Mouse (Mus musculus) midbrain, embryonic 15.5 days (tissue): Measurements from ENCODE around the gene Phactr3. TPM values are rescaled to one million over a fixed set of nuclear protein-coding genes. Genes with fewer than 3 reads are reported as not detected.

Experiments
- ATAC-seq: fragments of 200-750 bp; cut with Nextera tagmentation; replicated peaks from 2 replicates; pipeline ENCODE4 v1.8.0; 2017; ENCODE audit warnings: moderate TSS enrichment
- H3K27ac ChIP-seq: fragments of 300-500 bp; sonication (generic); 2 replicates; pipeline ENCODE4 v1.5.1; 2015; ENCODE audit warnings: mild to moderate bottlenecking, inconsistent platforms
- H3K27me3 ChIP-seq: fragments of 300-500 bp; sonication (generic); replicated peaks from 2 replicates; pipeline ENCODE4 v1.6.1; 2015; ENCODE audit warnings: inconsistent platforms
- H3K36me3 ChIP-seq: fragments of 300-500 bp; sonication (generic); replicated peaks from 2 replicates; pipeline ENCODE4 v1.6.1; 2015; ENCODE audit warnings: inconsistent platforms
- H3K4me1 ChIP-seq: fragments of 300-500 bp; sonication (generic); 2 replicates; pipeline ENCODE4 v1.6.1; 2015; ENCODE audit warnings: inconsistent platforms
- H3K4me2 ChIP-seq: fragments of 300-500 bp; sonication (generic); 2 replicates; pipeline ENCODE4 v1.6.1; 2015; ENCODE audit warnings: inconsistent platforms, mild to moderate bottlenecking, moderate library complexity
- H3K4me3 ChIP-seq: fragments of 300-500 bp; sonication (generic); 2 replicates; pipeline ENCODE4 v1.5.1; 2015; ENCODE audit warnings: mild to moderate bottlenecking, inconsistent platforms
- H3K9ac ChIP-seq: fragments of 300-500 bp; sonication (generic); 2 replicates; pipeline ENCODE4 v1.6.1; 2015; ENCODE audit warnings: mild to moderate bottlenecking, inconsistent platforms
- H3K9me3 ChIP-seq: fragments of 300-500 bp; sonication (generic); 2 replicates; pipeline ENCODE4 v1.6.1; 2016; ENCODE audit warnings: inconsistent platforms
- WGBS: fragments of 180-500 bp; shearing (Covaris S2); methylation state at CpG from one replicate; pipeline ENCODE4 v1.1.7; 2015; ENCODE audit warnings: mixed read lengths; 5-methylcytosine and 5-hydroxymethylcytosine counted together
- polyA plus RNA-seq: library from polyadenylated mRNA; unstranded; fragments of >200 nt; fragmentation: Nextera tagmentation; extraction: Ambion mirVana; gene quantifications from 2 replicates; pipeline ENCODE4 v1.2.1, GENCODE M21; 2015

Phactr3 gene
- polyA plus RNA-seq, 1 experiment from 2014 or later = 66.3 TPM

DNA sequence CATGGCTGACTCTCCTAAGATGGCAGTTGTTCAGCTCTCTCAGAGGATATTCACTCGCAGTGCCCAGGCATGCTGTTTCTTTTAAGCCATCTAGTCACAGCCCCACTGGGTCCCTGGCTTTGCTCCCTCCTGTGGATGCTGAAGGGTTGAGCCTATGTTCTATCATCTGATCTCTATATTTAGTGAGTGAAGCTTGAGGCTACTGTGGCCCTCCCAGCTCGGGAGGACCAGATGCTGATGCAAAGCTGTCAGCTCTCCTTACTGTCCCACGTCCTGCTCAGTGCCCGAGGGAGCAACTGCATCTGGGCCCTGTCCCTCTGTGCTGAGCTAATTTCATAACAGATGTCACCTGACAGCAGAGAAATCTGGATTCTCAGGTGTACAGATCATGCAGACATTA lies 153.6 kb downstream of the Phactr3 start:
- no peaks in the 10 kb centered on the region for H3K9me3 ChIP-seq
- 0 out of 2 replicates have a peak, but pooled peaks have one; percentile 25 for ATAC-seq
- no peak overlapping the region for H3K27ac ChIP-seq
- H3K36me3 ChIP-seq = no peaks in the 10 kb centered on the region
- H3K9ac ChIP-seq = no peak overlapping the region
- WGBS = 62% methylated on average over 4 of the region's 4 CpGs
- H3K4me2 ChIP-seq = no peak overlapping the region
- no peak overlapping the region for H3K4me3 ChIP-seq
- no peaks in the 10 kb centered on the region for H3K27me3 ChIP-seq
- 0 out of 2 replicates have a peak, but pooled peaks cover 5% of the 10 kb centered on the region for H3K4me1 ChIP-seq

DNA sequence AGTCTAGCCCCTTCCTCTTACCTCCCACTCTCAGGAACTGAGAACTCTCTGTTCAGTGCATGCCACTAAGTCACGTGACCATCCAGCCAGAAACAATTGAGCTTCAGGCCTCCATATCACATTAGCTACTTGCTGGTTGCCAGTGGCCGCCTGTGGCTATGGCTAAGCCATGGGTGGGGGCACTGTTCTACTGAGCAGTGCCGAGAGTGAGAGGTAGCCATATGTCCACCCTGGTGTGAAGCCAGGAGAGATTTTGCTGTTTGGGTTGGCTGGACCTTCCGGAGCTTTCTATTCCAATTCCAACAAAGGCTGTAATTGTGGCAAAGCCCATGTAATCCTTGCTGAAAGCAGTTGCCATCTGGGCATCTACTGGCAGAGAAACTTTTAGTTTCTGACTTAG lies 155.4 kb downstream of the Phactr3 start:
- H3K27ac ChIP-seq = no peak overlapping the region
- no peaks in the 10 kb centered on the region for H3K27me3 ChIP-seq
- peaks cover 5% of the 10 kb centered on the region; the same call in 1 of the 2 replicates for H3K36me3 ChIP-seq
- no peaks in the 10 kb centered on the region for H3K9me3 ChIP-seq
- H3K4me3 ChIP-seq = no peak overlapping the region
- ATAC-seq = no peak
- WGBS = 67% methylated on average over 4 of the region's 4 CpGs
- H3K4me1 ChIP-seq = 0 out of 2 replicates have a peak, but pooled peaks cover 5% of the 10 kb centered on the region
- no peak overlapping the region for H3K4me2 ChIP-seq
- no peak overlapping the region for H3K9ac ChIP-seq

DNA sequence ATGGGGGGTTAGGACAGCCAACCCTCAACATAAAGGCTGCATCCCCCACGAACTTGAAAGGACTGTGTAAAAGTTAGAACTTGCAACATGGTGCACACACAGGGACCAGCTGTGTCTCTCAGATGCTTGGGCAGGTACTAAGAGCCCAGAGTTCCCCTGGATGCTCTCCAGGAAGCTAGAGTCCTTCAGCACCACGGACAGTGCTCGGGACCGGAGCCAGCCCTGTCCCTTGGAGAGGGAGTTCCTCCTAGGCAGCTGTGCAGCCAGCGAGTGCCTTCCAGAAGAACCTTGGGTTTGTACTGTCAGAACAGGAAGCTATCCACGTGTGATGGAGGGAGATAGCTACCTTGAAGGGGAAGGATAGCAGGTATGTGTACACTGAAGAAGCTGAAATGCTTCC lies 158.4 kb downstream of the Phactr3 start:
- Histone ChIP-seq H3K9ac (no peak overlapping the region), H3K4me3 (no peak overlapping the region), H3K4me1 (0 out of 2 replicates have a peak, but pooled peaks cover 5% of the 10 kb centered on the region), H3K27me3 (no peaks in the 10 kb centered on the region), H3K9me3 (no peaks in the 10 kb centered on the region), H3K36me3 (peaks cover 18% of the 10 kb centered on the region), H3K4me2 (no peak overlapping the region), H3K27ac (no peak overlapping the region)
- WGBS = 12% methylated on average over 6 of the region's 6 CpGs
- ATAC-seq = no peak

DNA sequence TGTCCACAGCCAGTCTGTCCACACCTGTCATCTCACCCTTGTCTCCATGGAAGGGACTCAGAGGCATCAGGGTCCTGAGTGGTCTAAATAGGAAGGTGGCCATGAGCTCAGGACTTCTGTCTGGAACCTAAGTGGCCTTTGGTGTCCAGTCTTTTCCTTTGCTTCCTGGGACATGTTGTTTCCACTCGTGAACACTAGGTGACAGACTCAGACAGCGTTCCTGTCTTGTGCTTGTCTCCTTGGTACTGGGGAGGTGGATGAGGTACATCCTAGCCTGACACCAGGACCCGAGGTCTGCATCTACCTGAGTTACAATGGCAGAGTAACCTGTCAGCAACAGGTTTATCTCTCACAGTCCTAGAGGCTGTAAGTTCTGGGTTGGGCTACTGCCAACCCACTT lies 162.4 kb downstream of the Phactr3 start:
- Histone ChIP-seq H3K27me3 (no peaks in the 10 kb centered on the region), H3K9me3 (no peaks in the 10 kb centered on the region), H3K9ac (no peak overlapping the region), H3K27ac (no peak overlapping the region), H3K36me3 (peaks cover 21% of the 10 kb centered on the region), H3K4me1 (no peaks in the 10 kb centered on the region), H3K4me3 (no peak overlapping the region), H3K4me2 (no peak overlapping the region)
- WGBS = 59% methylated on average over 3 of the region's 3 CpGs
- ATAC-seq = no peak

DNA sequence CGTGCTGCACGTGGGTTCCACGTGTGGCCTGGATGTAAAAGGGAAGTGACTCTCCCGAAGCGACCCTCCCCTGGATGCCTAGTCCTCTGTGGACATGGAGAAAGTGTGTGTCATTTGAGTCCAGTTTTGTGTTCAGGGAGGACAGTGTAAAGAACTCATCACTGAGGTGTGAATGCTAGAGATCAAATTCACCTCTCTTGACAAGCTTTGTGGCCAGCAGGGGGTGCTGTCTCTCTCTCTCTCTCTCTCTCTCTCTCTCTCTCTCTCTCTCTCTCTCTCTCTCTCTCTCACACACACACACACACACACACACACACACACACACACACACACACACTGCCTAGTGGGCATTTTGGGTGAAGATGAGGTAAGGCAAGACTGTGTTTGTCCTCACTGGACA lies 168.5 kb downstream of the Phactr3 start:
- Histone ChIP-seq H3K27me3 (no peaks in the 10 kb centered on the region), H3K36me3 (peaks cover 3% of the 10 kb centered on the region; the same call in 1 of the 2 replicates), H3K9ac (no peak overlapping the region), H3K4me2 (no peak overlapping the region), H3K4me1 (no peaks in the 10 kb centered on the region), H3K4me3 (no peak overlapping the region), H3K27ac (no peak overlapping the region), H3K9me3 (no peaks in the 10 kb centered on the region)
- ATAC-seq = no peak
- 85% methylated on average over 5 of the region's 5 CpGs for WGBS

DNA sequence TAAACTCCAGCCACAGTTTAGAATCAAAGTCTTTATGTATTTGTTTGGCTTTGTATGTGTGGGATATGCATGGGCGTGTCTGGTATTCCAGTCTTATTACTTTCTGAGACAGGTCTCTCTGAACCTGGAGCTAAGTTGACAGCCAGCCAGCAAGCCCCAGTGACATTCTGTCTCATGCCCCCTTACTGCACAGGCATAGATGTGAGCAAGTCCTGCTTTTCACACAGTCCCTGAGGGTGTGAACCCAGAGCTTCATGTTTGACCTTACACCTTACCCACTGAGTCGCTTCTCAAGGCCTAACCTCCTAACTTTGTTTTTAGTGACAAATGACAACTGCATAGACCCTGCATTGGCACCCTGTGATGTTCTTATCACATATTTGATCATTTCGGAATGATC lies 169.9 kb downstream of the Phactr3 start:
- Histone ChIP-seq H3K36me3 (no peaks in the 10 kb centered on the region; the same call in 1 of the 2 replicates), H3K4me1 (no peaks in the 10 kb centered on the region), H3K4me2 (no peak overlapping the region), H3K4me3 (no peak overlapping the region), H3K9ac (no peak overlapping the region), H3K27me3 (no peaks in the 10 kb centered on the region), H3K9me3 (no peaks in the 10 kb centered on the region), H3K27ac (no peak overlapping the region)
- ATAC-seq = no peak
- 91% methylated on average over 3 of the region's 3 CpGs for WGBS

DNA sequence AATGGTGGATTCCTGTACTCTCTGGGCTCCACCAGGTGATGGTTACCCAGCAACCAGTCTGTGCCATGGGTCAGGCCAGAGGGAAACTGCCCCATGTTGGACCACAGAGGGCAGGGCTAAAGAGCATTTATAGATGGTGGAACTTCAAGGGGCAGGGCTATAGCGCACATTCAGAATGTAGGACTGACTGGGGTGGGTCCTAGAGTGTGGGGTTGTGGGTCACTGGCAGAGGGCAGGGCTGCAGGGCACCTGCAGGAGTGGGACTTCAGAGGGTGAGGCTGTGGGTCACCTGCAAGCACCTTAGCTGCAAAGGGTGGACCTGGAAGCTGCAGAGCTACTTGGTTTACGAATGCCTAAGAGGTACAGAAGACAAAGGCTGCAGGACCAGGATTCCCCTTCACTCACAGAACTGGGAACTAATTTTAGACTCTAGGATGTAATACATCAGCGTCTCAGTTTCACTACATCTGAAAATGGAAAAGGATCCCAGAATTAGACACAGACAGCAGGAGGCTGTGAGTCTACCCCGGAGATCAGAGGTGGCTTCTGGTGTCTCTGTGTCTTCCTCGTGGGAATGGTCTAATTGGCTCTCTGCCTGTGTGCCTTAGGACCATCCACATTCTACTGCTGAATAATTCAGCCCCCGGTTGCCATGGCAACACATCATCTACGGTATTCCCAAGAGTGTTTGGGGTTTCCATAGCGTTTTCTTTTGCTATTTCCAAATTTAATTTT lies 184.8 kb downstream of the Phactr3 start:
- Histone ChIP-seq H3K9me3 (no peaks in the 10 kb centered on the region), H3K4me1 (peaks cover 48% of the 10 kb centered on the region), H3K36me3 (no peaks in the 10 kb centered on the region), H3K27ac (peak overlapping the region; percentile 94), H3K9ac (0 out of 2 replicates have a peak overlapping the region, but pooled peaks have one; percentile 9), H3K4me2 (peak overlapping the region; percentile 10; the same call in 1 of the 2 replicates), H3K27me3 (no peaks in the 10 kb centered on the region), H3K4me3 (no peak overlapping the region)
- peak; percentile 92 for ATAC-seq
- 28% methylated on average over 8 of the region's 8 CpGs for WGBS

DNA sequence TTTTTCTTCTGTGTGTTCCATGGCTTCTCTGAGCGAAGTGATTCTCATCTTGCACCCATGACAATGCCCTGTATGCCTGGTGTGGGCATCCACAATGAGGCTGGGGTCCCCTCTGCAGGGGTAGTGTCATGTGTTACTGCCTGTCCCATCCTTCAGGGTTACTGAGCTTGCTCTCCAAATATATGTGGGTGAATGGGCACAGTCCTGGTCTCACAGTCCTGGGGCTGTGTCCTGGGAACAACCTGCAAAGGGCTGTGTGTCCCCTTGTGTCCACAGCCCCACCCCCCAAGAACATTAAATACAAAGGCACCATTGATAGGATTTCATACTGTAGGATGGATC lies 185.4 kb downstream of the Phactr3 start:
- no peaks in the 10 kb centered on the region for H3K27me3 ChIP-seq
- 14% methylated on average over 1 of the region's 1 CpGs for WGBS
- H3K36me3 ChIP-seq = no peaks in the 10 kb centered on the region
- H3K4me1 ChIP-seq = peaks cover 48% of the 10 kb centered on the region
- H3K9me3 ChIP-seq = no peaks in the 10 kb centered on the region
- H3K27ac ChIP-seq = peak overlapping the region; percentile 94
- no peak overlapping the region for H3K4me2 ChIP-seq
- H3K4me3 ChIP-seq = no peak overlapping the region
- no peak overlapping the region for H3K9ac ChIP-seq
- peak; percentile 63 for ATAC-seq

DNA sequence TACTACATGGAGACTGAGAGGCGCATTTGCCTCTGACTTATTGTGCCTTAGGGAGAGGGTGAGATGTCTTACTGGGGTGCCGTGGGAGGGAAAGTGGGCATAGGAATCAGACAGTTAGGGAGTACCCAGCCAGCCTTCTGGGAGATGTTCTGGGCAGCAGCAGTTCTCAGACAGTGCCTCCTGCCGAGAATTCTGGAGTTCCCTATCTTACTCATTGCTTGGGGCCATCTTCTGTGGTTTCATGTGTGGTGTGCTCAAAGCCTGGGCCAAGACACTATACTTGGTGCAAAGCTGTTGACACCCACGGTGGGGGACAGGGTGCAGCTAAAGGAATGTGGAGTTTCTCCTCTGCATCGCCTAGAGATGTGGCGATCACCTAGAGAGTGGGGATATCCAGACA lies 185.9 kb downstream of the Phactr3 start:
- 86% methylated on average over 6 of the region's 6 CpGs for WGBS
- H3K9ac ChIP-seq = no peak overlapping the region
- peak overlapping the region; percentile 94 for H3K27ac ChIP-seq
- H3K4me1 ChIP-seq = peaks cover 48% of the 10 kb centered on the region
- no peaks in the 10 kb centered on the region for H3K36me3 ChIP-seq
- no peaks in the 10 kb centered on the region for H3K9me3 ChIP-seq
- no peak overlapping the region for H3K4me3 ChIP-seq
- no peak overlapping the region for H3K4me2 ChIP-seq
- no peaks in the 10 kb centered on the region for H3K27me3 ChIP-seq
- ATAC-seq = no peak

DNA sequence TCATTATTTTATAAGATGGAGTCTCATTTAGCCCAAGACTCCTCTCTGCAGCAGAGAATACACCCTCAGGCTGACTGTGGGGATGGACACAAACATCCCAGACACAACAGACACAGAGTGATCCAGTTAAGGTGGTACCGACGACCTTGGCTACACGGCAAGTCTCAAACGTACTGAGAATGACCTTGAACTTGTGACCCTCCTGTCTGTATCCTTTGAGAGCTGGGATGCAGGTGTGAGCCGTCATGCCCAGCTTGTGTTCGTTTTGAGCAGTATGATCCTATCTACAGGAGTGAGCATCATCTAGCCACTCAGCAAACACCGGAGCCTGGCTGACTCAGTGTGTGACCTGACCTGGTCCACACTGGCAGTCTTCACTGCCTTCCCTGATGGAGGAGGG lies 194.8 kb downstream of the Phactr3 start:
- Histone ChIP-seq H3K36me3 (no peaks in the 10 kb centered on the region), H3K4me3 (no peak overlapping the region), H3K9me3 (no peaks in the 10 kb centered on the region), H3K9ac (no peak overlapping the region), H3K4me1 (no peaks in the 10 kb centered on the region), H3K27ac (no peak overlapping the region), H3K4me2 (no peak overlapping the region), H3K27me3 (no peaks in the 10 kb centered on the region)
- ATAC-seq = no peak
- WGBS = 82% methylated on average over 7 of the region's 7 CpGs

DNA sequence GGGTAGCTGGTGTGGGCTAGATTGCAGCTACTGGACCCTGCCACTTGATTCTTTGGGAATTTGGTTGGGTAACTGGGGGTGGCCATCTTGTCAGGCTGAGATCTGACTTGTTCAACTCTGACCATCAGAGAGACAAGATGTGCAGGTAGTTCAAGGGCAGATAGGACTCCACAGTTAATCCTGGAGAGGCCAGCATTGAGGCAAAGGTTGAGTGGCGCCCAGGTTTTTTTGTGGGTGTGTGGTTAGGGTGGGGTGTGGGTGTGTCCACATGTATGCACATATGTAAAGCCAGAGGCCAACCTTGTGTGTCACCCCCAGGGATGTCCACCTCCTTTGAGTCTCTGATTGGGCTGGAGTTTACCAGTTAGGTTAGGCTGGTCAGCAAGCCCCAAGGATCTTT lies 197.5 kb downstream of the Phactr3 start:
- no peak for ATAC-seq
- WGBS = 96% methylated on average over 1 of the region's 1 CpGs

DNA sequence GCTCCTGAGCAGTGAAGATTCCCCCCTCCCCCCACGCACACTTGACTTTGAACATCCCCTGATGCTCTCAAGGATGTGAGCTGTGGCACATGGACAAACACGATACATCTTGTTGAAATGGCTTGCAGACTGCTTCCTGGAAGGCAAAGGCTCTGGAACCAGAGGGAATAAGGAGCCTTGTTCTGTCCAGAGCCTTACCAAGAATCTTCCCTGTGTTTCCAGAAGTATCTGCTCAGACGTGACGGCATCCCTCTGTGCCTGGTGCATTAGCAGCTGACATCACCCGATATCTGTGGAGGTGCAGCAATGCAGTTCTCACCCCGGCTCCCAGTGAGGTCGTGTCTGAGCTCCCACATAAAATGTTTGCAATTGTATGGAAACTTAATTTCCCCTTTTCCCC lies 201.0 kb downstream of the Phactr3 start:
- WGBS = 89% methylated on average over 7 of the region's 7 CpGs
- H3K27ac ChIP-seq = no peak overlapping the region
- no peak overlapping the region for H3K4me3 ChIP-seq
- H3K4me2 ChIP-seq = no peak overlapping the region
- H3K27me3 ChIP-seq = no peaks in the 10 kb centered on the region
- ATAC-seq = no peak
- H3K9ac ChIP-seq = no peak overlapping the region
- H3K36me3 ChIP-seq = no peaks in the 10 kb centered on the region
- H3K9me3 ChIP-seq = no peaks in the 10 kb centered on the region
- no peaks in the 10 kb centered on the region for H3K4me1 ChIP-seq

More for the DNA sequence above, 197.5 kb downstream of the Phactr3 start:
- Histone ChIP-seq H3K9ac (no peak overlapping the region), H3K4me3 (no peak overlapping the region), H3K4me2 (no peak overlapping the region), H3K9me3 (no peaks in the 10 kb centered on the region), H3K4me1 (no peaks in the 10 kb centered on the region), H3K27me3 (no peaks in the 10 kb centered on the region), H3K27ac (no peak overlapping the region), H3K36me3 (no peaks in the 10 kb centered on the region)

DNA sequence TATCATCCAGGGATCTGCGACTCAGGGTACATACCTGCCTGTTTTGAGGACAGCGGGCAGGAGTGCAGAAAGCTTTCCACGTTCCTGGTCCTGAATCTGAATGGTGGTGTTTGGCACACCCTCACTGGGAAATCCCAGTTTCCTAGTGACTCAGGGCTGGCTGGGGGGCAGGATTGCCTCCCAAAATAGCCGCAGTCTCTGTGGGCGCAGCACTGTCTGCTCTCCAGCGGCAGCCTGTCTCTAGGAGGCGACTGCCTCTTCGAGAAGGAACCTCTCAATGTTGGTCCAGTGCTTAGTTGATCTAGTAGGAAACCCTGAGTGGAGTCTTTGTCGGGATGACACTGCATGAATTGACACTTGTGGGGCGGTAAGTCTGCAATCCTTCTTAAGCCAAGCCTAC lies 202.5 kb downstream of the Phactr3 start:
- Histone ChIP-seq H3K4me1 (no peaks in the 10 kb centered on the region), H3K9me3 (no peaks in the 10 kb centered on the region), H3K9ac (no peak overlapping the region), H3K36me3 (no peaks in the 10 kb centered on the region), H3K27me3 (no peaks in the 10 kb centered on the region), H3K4me2 (no peak overlapping the region), H3K27ac (no peak overlapping the region), H3K4me3 (no peak overlapping the region)
- 87% methylated on average over 10 of the region's 10 CpGs for WGBS
- no peak for ATAC-seq
